Mouse (Mus musculus): Measurements from ENCODE around the gene Arid1b. TPM values are rescaled to one million over a fixed set of nuclear protein-coding genes. Genes with fewer than 3 reads are reported as not detected.
A peak's percentile ranks its signal among the peaks of the same experiment; 100 is the strongest.
"Not testable (repeated sequence)": the region's sequence is repeated elsewhere in the genome, so short reads cannot be mapped to it uniquely, and the experiment has no call there.

Arid1b gene
- polyA plus RNA-seq, 1 experiment from 2014 or later: 9.6 TPM

DNA sequence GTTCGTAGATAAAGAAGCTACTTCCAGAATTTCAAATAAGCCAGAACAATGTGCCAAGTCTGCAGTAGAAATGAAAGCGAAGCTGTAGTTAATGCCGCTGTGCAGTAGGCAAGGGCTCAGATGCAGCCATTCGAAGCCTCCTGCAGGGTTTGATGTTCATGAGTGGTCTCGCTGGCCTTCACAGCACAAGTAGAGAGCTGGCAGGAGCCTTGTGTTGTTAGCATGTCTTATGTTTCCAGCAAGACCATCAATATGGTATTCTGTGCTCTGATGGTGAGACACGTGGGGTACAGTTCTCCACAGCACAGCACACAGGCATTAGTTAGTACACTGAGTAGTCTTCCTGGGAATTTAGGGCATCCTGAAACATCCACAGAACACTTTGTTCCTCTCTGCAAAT, 111.6 kb downstream of the Arid1b start:
- H3K36me3 ChIP-seq (replicated peaks): peaks cover 7% of the 10 kb centered on the region; the same call in 1 of the 2 replicates
- no peak for DNase-seq (ENCODE audit: extremely low spot score, low spot score)
- no peak overlapping the region for H3K4me3 ChIP-seq
- no peaks in the 10 kb centered on the region for H3K27me3 ChIP-seq (ENCODE audit: poor library complexity, severe bottlenecking)
- 77% methylated on average over 6 of the region's 6 CpGs for WGBS
- no peaks in the 10 kb centered on the region for H3K9me3 ChIP-seq
- H3K4me1 ChIP-seq: peaks cover 72% of the 10 kb centered on the region
- peak overlapping the region; percentile 40; the same call in 1 of the 2 replicates for H3K27ac ChIP-seq

DNA sequence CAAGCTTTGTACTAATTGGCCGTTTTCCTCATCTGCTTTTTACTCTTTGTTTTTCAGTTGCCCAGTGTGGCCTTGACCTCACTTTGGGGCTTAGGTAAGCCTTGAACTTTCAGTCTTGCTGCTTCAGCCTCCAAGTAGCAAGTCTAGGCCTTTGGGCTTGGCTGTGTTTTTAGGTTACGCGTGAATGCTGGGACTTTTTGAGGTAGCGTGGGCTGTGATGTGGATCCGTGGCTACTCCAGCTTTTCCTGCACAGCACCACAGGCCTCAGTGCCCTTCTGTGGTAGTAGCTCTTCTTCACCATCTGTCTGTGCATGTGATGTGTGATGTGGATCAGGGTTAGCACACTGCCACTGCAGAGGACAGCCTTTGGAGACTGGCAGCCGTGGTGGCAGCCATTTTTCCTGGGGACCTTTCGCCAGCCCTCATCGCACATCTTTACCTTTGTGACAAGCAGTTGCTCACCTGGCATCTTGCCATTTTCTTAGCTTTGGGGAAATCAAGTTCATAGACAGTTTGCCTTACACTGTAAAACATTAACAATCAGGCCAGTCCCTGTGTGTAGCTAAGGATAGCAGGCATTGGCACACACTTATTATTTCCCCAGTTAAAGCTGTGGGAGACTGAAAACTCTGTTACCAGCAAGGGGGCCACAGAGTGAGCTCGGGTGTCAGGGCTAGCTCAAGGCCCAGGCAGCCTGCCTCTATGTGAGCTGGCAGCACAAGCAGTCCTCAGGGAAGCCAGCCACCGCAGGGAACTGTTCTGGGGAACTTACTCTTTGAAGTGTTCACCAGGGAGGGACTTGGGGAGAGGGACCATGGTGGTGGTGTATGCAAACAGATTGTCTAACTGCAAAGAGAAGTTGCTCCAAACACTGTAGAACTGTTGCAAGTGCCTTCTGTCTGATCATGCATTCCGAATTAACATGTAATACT, 112.4 kb downstream of the Arid1b start:
- no peaks in the 10 kb centered on the region for H3K9me3 ChIP-seq
- WGBS: 81% methylated on average over 11 of the region's 11 CpGs
- peak overlapping the region; percentile 40; the same call in 1 of the 2 replicates for H3K27ac ChIP-seq

DNA sequence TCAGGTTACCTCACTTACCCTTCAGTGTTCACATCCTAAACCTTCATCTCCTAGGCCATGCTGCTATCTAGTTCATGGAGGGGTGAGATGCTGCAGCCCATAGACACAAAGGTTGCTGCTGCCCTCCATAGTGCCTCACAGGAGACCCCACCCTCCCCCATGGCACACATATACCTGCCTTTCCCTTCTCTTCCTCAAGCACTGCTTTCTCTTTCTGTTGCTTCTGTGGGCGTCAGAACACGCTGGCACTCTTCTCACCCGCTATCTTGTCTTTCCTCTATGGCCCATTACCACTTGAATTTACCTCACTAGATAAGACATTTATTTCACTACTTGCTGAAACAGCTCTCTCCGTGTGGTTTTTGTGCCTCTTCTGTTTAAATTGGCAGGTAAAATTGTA, 113.4 kb downstream of the Arid1b start:
- Histone ChIP-seq H3K9me3 (no peaks in the 10 kb centered on the region), H3K27ac (no peak overlapping the region), H3K4me3 (no peak overlapping the region), H3K36me3 (replicated peaks) (peaks cover 16% of the 10 kb centered on the region), H3K27me3 (ENCODE audit: poor library complexity, severe bottlenecking) (no peaks in the 10 kb centered on the region), H3K4me1 (peaks cover 54% of the 10 kb centered on the region)
- 94% methylated on average over 4 of the region's 4 CpGs for WGBS
- DNase-seq (ENCODE audit: extremely low spot score, low spot score): no peak

More for the DNA sequence above, 112.4 kb downstream of the Arid1b start:
- peaks cover 64% of the 10 kb centered on the region for H3K4me1 ChIP-seq
- peaks cover 11% of the 10 kb centered on the region for H3K36me3 ChIP-seq (replicated peaks)
- no peak overlapping the region for H3K4me3 ChIP-seq
- DNase-seq (ENCODE audit: extremely low spot score, low spot score): no peak
- no peaks in the 10 kb centered on the region for H3K27me3 ChIP-seq (ENCODE audit: poor library complexity, severe bottlenecking)

DNA sequence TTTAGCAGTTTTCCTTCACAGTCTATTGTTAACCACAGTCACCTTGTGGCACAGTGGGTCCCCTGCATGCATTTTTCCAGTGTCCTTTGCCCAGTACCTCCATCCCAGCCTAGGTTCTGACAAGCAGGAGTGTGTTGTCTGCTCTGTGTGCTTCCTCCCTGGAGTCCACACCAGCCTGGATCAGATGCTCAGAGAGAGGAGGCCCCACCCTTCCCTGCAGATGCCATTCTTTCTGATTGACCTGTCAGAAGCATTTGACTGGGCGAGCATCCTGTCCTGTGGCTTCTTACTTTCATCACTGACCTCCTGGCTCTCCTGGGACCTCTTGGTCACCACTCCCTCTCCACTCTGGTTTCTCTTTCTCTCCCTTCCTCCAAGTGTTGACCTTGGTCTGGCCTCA, 113.9 kb downstream of the Arid1b start:
- no peaks in the 10 kb centered on the region for H3K9me3 ChIP-seq
- H3K4me1 ChIP-seq: peaks cover 51% of the 10 kb centered on the region
- no peak overlapping the region for H3K4me3 ChIP-seq
- H3K27ac ChIP-seq: no peak overlapping the region
- H3K27me3 ChIP-seq (ENCODE audit: poor library complexity, severe bottlenecking): no peaks in the 10 kb centered on the region
- DNase-seq (ENCODE audit: extremely low spot score, low spot score): no peak
- peaks cover 16% of the 10 kb centered on the region for H3K36me3 ChIP-seq (replicated peaks)
- WGBS: 88% methylated on average over 1 of the region's 1 CpGs

DNA sequence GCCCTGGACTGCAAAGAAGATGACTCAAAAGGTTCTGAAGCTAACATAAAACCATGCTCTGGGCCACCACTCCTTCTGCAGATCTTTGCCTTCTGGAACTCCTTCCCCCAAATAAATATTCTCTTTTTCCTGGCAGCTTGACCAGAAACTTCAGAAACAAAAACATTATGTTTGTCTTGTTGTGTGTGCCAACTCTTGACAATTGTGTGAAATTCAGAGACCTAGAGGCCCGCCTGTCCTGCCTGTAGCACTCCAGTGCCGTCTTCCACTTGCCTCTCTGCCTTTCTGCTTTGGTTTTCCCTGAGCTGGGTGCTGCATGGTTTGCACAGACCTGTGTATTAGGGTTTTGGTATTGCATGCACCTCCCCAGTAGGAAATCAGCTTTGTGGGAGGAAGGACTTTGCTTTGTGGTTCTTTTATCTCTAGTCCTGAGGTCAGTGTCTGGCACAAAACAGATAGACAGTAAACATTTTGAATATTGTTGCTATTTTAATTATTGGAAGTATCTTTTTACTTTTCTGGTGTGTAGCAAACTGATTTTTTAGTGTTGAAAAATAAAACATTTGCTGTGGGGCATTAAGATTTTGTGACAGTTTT, 114.5 kb downstream of the Arid1b start:
- H3K27me3 ChIP-seq (ENCODE audit: poor library complexity, severe bottlenecking): no peaks in the 10 kb centered on the region
- DNase-seq (ENCODE audit: extremely low spot score, low spot score): no peak
- no peak overlapping the region for H3K4me3 ChIP-seq
- 91% methylated on average over 2 of the region's 2 CpGs for WGBS
- peaks cover 16% of the 10 kb centered on the region for H3K36me3 ChIP-seq (replicated peaks)
- H3K27ac ChIP-seq: no peak overlapping the region
- peaks cover 51% of the 10 kb centered on the region for H3K4me1 ChIP-seq
- no peaks in the 10 kb centered on the region for H3K9me3 ChIP-seq

DNA sequence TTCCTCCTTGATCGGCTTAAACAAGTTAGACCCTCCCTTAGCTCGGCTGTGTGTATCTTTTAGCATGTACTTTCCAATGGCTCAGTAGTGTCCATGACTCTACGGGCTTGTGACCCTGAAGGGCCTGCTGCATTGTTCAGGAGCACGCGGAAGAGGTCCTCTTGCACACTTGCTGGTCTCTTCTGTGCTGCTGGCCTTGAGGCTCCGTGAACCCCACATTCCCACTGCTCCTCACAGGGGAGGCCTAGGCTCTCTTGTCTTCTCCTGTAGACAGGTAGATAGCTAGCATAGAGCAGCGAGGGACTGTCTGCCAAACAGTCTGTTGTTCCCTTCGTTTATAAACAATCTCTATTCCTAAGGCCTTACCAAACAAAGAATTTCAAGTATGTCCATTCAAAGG, 115.2 kb downstream of the Arid1b start:
- no peak for DNase-seq (ENCODE audit: extremely low spot score, low spot score)
- Histone ChIP-seq H3K4me1 (peaks cover 48% of the 10 kb centered on the region), H3K27me3 (ENCODE audit: poor library complexity, severe bottlenecking) (no peaks in the 10 kb centered on the region), H3K27ac (0 out of 2 replicates have a peak overlapping the region, but pooled peaks have one; percentile 12), H3K9me3 (no peaks in the 10 kb centered on the region), H3K36me3 (replicated peaks) (peaks cover 16% of the 10 kb centered on the region), H3K4me3 (no peak overlapping the region)
- 91% methylated on average over 8 of the region's 8 CpGs for WGBS

DNA sequence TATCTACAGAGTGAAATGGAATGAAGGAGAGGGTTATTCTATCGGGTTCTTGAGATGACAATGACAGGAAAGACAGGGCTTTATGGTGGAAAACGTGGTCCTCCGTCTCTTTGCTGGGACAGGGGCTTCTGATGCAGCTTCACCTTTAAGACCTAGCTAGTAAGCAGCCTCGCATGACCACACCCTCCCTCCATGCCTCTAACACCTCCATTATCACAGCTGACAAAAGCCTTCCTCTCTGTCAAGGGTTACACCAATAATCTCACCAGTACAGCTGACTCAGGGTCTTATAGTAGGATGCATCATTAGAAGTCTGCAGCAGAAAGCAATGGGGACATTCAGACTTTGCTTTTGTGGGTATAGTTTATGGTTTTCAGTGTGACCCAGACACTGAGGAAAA, 116.0 kb downstream of the Arid1b start:
- Histone ChIP-seq H3K4me3 (no peak overlapping the region), H3K4me1 (peaks cover 40% of the 10 kb centered on the region), H3K36me3 (replicated peaks) (peaks cover 16% of the 10 kb centered on the region), H3K27ac (no peak overlapping the region), H3K9me3 (no peaks in the 10 kb centered on the region), H3K27me3 (ENCODE audit: poor library complexity, severe bottlenecking) (no peaks in the 10 kb centered on the region)
- no peak for DNase-seq (ENCODE audit: extremely low spot score, low spot score)
- 81% methylated on average over 4 of the region's 4 CpGs for WGBS

DNA sequence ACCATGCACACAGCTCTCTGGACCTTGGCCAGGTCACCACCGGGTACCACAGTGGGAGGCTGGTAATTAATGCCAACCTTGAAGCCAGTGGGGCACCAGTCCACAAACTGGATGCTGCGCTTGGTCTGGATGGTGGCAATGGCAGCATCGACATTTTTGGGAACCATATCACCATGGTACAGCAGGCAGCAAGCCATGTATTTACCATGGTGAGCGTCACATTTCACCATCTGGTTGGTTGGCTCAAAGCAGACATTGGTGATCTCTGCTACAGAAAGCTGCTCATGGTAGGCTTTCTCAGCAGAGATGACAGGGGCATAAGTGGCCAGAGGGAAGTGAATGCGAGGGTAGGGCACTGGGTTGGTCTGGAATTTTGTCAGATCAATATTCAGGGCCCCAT, 116.8 kb downstream of the Arid1b start:
- not testable (repeated sequence) for H3K27ac ChIP-seq; H3K27me3 ChIP-seq (ENCODE audit: poor library complexity, severe bottlenecking); H3K4me3 ChIP-seq; H3K9me3 ChIP-seq; DNase-seq (ENCODE audit: extremely low spot score, low spot score)
- Histone ChIP-seq H3K36me3 (replicated peaks) (peaks cover 16% of the 10 kb centered on the region), H3K4me1 (peaks cover 36% of the 10 kb centered on the region)
- WGBS: 96% methylated on average over 5 of the region's 5 CpGs

DNA sequence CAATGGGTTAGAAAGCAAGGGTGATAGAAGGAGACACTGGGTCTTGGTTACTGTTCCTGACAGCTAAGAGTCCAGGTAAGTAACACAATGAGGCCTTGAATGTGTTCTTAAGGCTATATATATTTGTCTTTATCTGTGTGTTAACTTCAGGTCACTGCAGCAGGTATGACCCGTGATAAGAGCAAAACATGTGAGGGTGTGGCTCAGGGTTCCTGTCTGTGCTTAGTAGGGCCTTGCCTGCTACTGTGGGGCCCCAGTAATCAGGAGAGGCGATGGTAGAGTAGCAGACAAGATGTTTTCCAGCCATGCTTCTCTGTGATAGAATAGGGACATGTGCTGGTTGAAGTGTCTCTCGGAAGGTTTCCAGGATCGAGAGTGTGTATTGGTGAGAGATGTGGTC, 118.0 kb downstream of the Arid1b start:
- Histone ChIP-seq H3K4me1 (peaks cover 24% of the 10 kb centered on the region), H3K27me3 (ENCODE audit: poor library complexity, severe bottlenecking) (no peaks in the 10 kb centered on the region), H3K4me3 (no peak overlapping the region), H3K27ac (no peak overlapping the region), H3K9me3 (no peaks in the 10 kb centered on the region), H3K36me3 (replicated peaks) (peaks cover 16% of the 10 kb centered on the region)
- DNase-seq (ENCODE audit: extremely low spot score, low spot score): no peak
- WGBS: 93% methylated on average over 4 of the region's 4 CpGs

DNA sequence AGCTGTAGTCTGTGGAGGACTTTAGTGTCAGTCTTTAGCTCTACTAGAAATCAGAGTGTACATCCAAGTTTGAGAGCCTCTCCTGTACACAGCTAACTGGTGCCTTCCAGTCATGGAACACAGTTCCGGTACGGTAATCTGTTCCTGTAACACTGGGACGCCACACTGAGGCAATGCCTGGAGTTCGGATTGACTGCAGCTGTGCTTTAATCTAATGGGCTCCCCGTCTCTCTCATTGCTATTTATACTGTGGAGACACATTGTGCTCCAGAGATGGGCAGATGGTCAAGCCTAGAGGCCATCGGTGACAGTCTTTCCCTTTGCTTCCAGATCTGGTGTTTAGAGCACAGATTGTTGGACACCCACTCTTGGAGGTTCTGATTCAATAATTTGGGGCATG, 121.8 kb downstream of the Arid1b start:
- H3K4me3 ChIP-seq: no peak overlapping the region
- no peaks in the 10 kb centered on the region for H3K9me3 ChIP-seq
- H3K4me1 ChIP-seq: peaks cover 13% of the 10 kb centered on the region; the same call in 1 of the 2 replicates
- WGBS: 93% methylated on average over 6 of the region's 6 CpGs
- H3K36me3 ChIP-seq (replicated peaks): peaks cover 7% of the 10 kb centered on the region
- no peak for DNase-seq (ENCODE audit: extremely low spot score, low spot score)
- no peaks in the 10 kb centered on the region for H3K27me3 ChIP-seq (ENCODE audit: poor library complexity, severe bottlenecking)
- no peak overlapping the region for H3K27ac ChIP-seq

DNA sequence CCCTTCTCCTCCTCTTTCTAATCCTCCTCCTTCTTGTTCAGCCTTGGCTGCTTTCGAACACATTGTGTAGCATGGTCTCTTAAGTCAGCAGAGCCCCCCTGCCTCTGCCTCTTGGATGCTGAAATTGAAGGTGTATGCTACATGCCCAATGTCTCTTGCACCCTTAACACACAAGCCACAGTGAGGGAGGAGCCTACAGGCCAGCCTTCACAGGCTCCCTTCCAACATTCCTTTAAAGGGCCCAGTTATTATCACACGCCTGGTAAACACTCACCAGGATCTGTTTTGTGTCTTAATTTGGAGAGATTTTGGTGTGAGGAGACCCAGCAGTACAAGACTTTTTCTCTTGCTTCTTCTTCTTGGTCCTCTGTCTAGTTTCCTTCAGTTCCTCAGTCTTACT, 122.9 kb downstream of the Arid1b start:
- H3K27me3 ChIP-seq (ENCODE audit: poor library complexity, severe bottlenecking): no peaks in the 10 kb centered on the region
- DNase-seq (ENCODE audit: extremely low spot score, low spot score): no peak
- H3K36me3 ChIP-seq (replicated peaks): no peaks in the 10 kb centered on the region
- H3K9me3 ChIP-seq: no peaks in the 10 kb centered on the region
- peaks cover 23% of the 10 kb centered on the region; the same call in 1 of the 2 replicates for H3K4me1 ChIP-seq
- WGBS: 86% methylated on average over 2 of the region's 2 CpGs
- no peak overlapping the region for H3K4me3 ChIP-seq
- H3K27ac ChIP-seq: no peak overlapping the region

DNA sequence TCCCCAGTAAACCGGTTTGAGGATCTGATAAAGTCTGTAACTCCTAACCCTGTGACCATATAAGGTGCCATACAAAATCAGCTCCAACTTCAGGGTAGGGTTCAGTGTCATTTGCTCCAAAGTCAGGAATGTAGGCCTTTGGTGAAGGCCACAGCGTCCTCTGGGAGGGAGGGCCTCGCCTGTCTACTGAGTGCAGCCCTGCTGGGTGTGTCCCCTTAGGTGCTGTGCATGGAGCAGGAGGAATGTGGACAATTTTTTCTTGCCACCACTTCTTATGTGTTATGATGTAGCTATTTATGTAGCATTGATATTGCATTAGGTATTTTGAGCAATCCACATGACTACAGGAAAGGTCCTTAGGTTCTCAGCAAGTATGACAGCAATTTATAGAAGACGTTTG, 124.0 kb downstream of the Arid1b start:
- no peak overlapping the region for H3K4me3 ChIP-seq

DNA sequence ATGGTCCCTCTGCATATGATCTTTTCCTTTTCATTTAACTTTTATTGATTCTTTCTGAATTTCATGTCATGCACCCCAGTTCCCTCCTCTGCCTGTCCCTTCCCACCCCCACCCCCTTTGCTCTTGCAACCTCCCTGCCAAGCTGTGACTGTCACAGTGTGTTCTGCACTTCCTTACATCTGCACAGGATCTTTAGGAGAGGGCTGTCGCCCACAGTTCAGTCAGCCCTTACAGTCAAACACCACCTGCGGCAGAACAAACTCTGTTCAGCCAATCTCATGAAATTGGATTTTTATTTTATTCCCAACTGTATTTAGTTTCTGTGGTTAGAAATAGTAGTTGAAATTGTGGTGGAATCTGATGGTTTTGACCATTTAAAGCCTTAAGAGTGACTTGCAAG, 130.5 kb downstream of the Arid1b start:
- WGBS: 76% methylated on average over 2 of the region's 2 CpGs

More for the DNA sequence above, 124.0 kb downstream of the Arid1b start:
- Histone ChIP-seq H3K4me1 (peaks cover 28% of the 10 kb centered on the region; the same call in 1 of the 2 replicates), H3K27ac (no peak overlapping the region), H3K36me3 (replicated peaks) (no peaks in the 10 kb centered on the region), H3K9me3 (no peaks in the 10 kb centered on the region), H3K27me3 (ENCODE audit: poor library complexity, severe bottlenecking) (no peaks in the 10 kb centered on the region)
- no peak for DNase-seq (ENCODE audit: extremely low spot score, low spot score)
- WGBS: 90% methylated on average over 4 of the region's 4 CpGs

More for the DNA sequence above, 130.5 kb downstream of the Arid1b start:
- DNase-seq (ENCODE audit: extremely low spot score, low spot score): no peak
- peaks cover 56% of the 10 kb centered on the region for H3K4me1 ChIP-seq
- H3K4me3 ChIP-seq: no peak overlapping the region
- no peaks in the 10 kb centered on the region for H3K9me3 ChIP-seq
- no peak overlapping the region for H3K27ac ChIP-seq
- no peaks in the 10 kb centered on the region for H3K27me3 ChIP-seq (ENCODE audit: poor library complexity, severe bottlenecking)
- H3K36me3 ChIP-seq (replicated peaks): peaks cover 8% of the 10 kb centered on the region; the same call in 1 of the 2 replicates

Measured in forebrain, embryonic 10.5 days (tissue).